Mouse (Mus musculus) liver, postnatal 0 days (tissue): Measurements from ENCODE around the gene Zdhhc12. TPM values are rescaled to one million over a fixed set of nuclear protein-coding genes. Genes with fewer than 3 reads are reported as not detected.
A peak's percentile ranks its signal among the peaks of the same experiment; 100 is the strongest.
"Not testable (repeated sequence)": the region's sequence is repeated elsewhere in the genome, so short reads cannot be mapped to it uniquely, and the experiment has no call there.

ENCODE experiments used
- ATAC-seq: fragments of 200-750 bp; cut with Nextera tagmentation; 2 replicates; pipeline ENCODE4 v1.8.0; 2017; ENCODE audit warnings: mild to moderate bottlenecking, moderate library complexity
- DNase-seq: peaks from one replicate; pipeline ENCODE4 v3.0.0-alpha.2; 2016
- H3K27ac ChIP-seq: fragments of 300-500 bp; sonication (generic); 2 replicates; pipeline ENCODE4 v1.5.1; 2014; ENCODE audit warnings: antibody characterized with exemption, moderate library complexity, mild to moderate bottlenecking, low read depth
- H3K27me3 ChIP-seq: fragments of 300-500 bp; sonication (generic); 2 replicates; pipeline ENCODE4 v1.6.1; 2014; ENCODE audit warnings: low read length, control low read depth, mixed read lengths; ENCODE audit not compliant: insufficient read depth
- H3K36me3 ChIP-seq: fragments of 300-500 bp; sonication (generic); replicated peaks from 2 replicates; pipeline ENCODE4 v1.6.1; 2014; ENCODE audit warnings: mild to moderate bottlenecking, control low read depth, low read length, moderate library complexity, mixed read lengths; ENCODE audit not compliant: insufficient read depth
- H3K4me1 ChIP-seq: fragments of 300-500 bp; sonication (generic); 2 replicates; pipeline ENCODE4 v1.6.1; 2014; ENCODE audit warnings: antibody characterized with exemption, mild to moderate bottlenecking, control low read depth; ENCODE audit not compliant: insufficient read depth
- H3K4me2 ChIP-seq: fragments of 300-500 bp; sonication (generic); 2 replicates; pipeline ENCODE4 v1.6.1; 2014; ENCODE audit warnings: low read depth, mild to moderate bottlenecking, low read length, moderate library complexity, mixed read lengths
- H3K4me3 ChIP-seq: fragments of 300-500 bp; sonication (generic); 2 replicates; pipeline ENCODE4 v1.5.1; 2014; ENCODE audit warnings: low read depth, low read length
- H3K9ac ChIP-seq: fragments of 300-500 bp; sonication (generic); replicated peaks from 2 replicates; pipeline ENCODE4 v1.6.1; 2014; ENCODE audit warnings: mild to moderate bottlenecking, moderate library complexity
- H3K9me3 ChIP-seq: fragments of 300-500 bp; sonication (generic); 2 replicates; pipeline ENCODE4 v1.6.1; 2016; ENCODE audit warnings: mild to moderate bottlenecking, control low read depth, low read length, mixed read lengths
- CTCF ChIP-seq: sonication (generic); IDR thresholded peaks from 2 replicates; pipeline ENCODE4 v1.5.1; 2016; ENCODE audit warnings: antibody characterized with exemption, low read depth
- EP300 ChIP-seq: IDR thresholded peaks from 2 replicates; pipeline ENCODE4 v1.6.1; 2016; ENCODE audit warnings: antibody characterized with exemption, low read depth, mild to moderate bottlenecking
- WGBS: fragments of 180-500 bp; shearing (Covaris S2); extraction: QIAGEN DNeasy Blood & Tissue Kit; methylation state at CpG from one replicate; pipeline ENCODE4 v1.1.7; 2014; ENCODE audit not compliant: insufficient replicate concordance; 5-methylcytosine and 5-hydroxymethylcytosine counted together
- polyA plus RNA-seq: library from polyadenylated mRNA; unstranded; fragments of >200 nt; fragmentation: Nextera tagmentation; extraction: Ambion mirVana; gene quantifications from 2 replicates; pipeline ENCODE4 v1.2.1, GENCODE M21; 2015

Zdhhc12 gene
- polyA plus RNA-seq: 25.1 and 27.0 TPM in 2 replicates

GRCm38 (mm10) chr2:30093471-30094207 is at the start of gene Zdhhc12:
Gene Zdhhc12, minus strand, starts transcription at chr2:30093648.
- under 1% methylated on average over 51 of the region's 51 CpGs for WGBS
- Histone ChIP-seq H3K4me1 (peaks cover 19% of the 10 kb centered on the region), H3K27me3 (no peaks in the 10 kb centered on the region), H3K4me3 (peak within 1 kb of the TSS; percentile 85), H3K9me3 (no peaks in the 10 kb centered on the region), H3K9ac (peak within 1 kb of the TSS; percentile 79), H3K27ac (peak within 1 kb of the TSS; percentile 66), H3K4me2 (peak within 1 kb of the TSS; percentile 85), H3K36me3 (peaks cover 6% of the 10 kb centered on the region)
- no peak for TF ChIP-seq CTCF
- no peak for TF ChIP-seq EP300
- DNase-seq (peak; percentile 97), ATAC-seq (peak; percentile 99)

- not testable (repeated sequence) for DNase-seq, H3K9ac ChIP-seq, H3K4me2 ChIP-seq, H3K4me3 ChIP-seq, H3K27ac ChIP-seq, H3K27me3 ChIP-seq, ATAC-seq, H3K4me1 ChIP-seq, H3K9me3 ChIP-seq
- WGBS: 82% methylated on average over 4 of the region's 4 CpGs
- peaks cover 46% of the 10 kb centered on the region for H3K36me3 ChIP-seq
Observed at GRCm38 (mm10) chr2:30140021-30140420, 46.6 kb upstream of the Zdhhc12 start.

GRCm38 (mm10) chr2:30136458-30136857 is 43.0 kb upstream of the Zdhhc12 start:
- Histone ChIP-seq H3K4me1 (peaks cover 16% of the 10 kb centered on the region), H3K27me3 (no peaks in the 10 kb centered on the region), H3K9ac (no peak overlapping the region), H3K9me3 (no peaks in the 10 kb centered on the region), H3K4me2 (no peak overlapping the region), H3K4me3 (no peak overlapping the region), H3K27ac (no peak overlapping the region), H3K36me3 (peaks cover 23% of the 10 kb centered on the region)
- ATAC-seq: no peak
- DNase-seq: no peak
- 69% methylated on average over 10 of the region's 10 CpGs for WGBS
- no peak for TF ChIP-seq CTCF
- TF ChIP-seq EP300: no peak

- no peaks in the 10 kb centered on the region for H3K9me3 ChIP-seq
- ATAC-seq (no peak), DNase-seq (no peak)
- TF ChIP-seq CTCF: no peak
- no peak for TF ChIP-seq EP300
- H3K4me3 ChIP-seq: peak overlapping the region; percentile 69
- H3K27me3 ChIP-seq: no peaks in the 10 kb centered on the region
- peaks cover 10% of the 10 kb centered on the region; the same call in 1 of the 2 replicates for H3K36me3 ChIP-seq
- H3K4me1 ChIP-seq: peaks cover 16% of the 10 kb centered on the region
- H3K27ac ChIP-seq: peak overlapping the region; percentile 91
- H3K9ac ChIP-seq: peak overlapping the region; percentile 81
- 40% methylated on average over 10 of the region's 10 CpGs for WGBS
- H3K4me2 ChIP-seq: peak overlapping the region; percentile 87
Observed at GRCm38 (mm10) chr2:30134928-30135620, 41.6 kb upstream of the Zdhhc12 start.

- peak overlapping the region; percentile 81 for H3K9ac ChIP-seq
- H3K36me3 ChIP-seq: peaks cover 9% of the 10 kb centered on the region; the same call in 1 of the 2 replicates
- peak overlapping the region; percentile 69 for H3K4me3 ChIP-seq
- peak overlapping the region; percentile 87 for H3K4me2 ChIP-seq
- no peaks in the 10 kb centered on the region for H3K27me3 ChIP-seq
- 7% methylated on average over 6 of the region's 6 CpGs for WGBS
- H3K4me1 ChIP-seq: peaks cover 16% of the 10 kb centered on the region
- no peaks in the 10 kb centered on the region for H3K9me3 ChIP-seq
- ATAC-seq: no peak
- TF ChIP-seq EP300: no peak
- TF ChIP-seq CTCF: no peak
- DNase-seq: no peak
- peak overlapping the region; percentile 91 for H3K27ac ChIP-seq
Observed at GRCm38 (mm10) chr2:30134378-30134711, 40.9 kb upstream of the Zdhhc12 start.

- H3K4me1 ChIP-seq: peaks cover 16% of the 10 kb centered on the region
- no peaks in the 10 kb centered on the region for H3K27me3 ChIP-seq
Observed at GRCm38 (mm10) chr2:30133613-30134377, 40.3 kb upstream of the Zdhhc12 start, which contains the start of gene Tbc1d13. Gene Tbc1d13, plus strand, starts transcription at chr2:30133746.

More at GRCm38 (mm10) chr2:30133613-30134377, 40.3 kb upstream of the Zdhhc12 start, which contains the start of gene Tbc1d13:
- Histone ChIP-seq H3K4me2 (peak within 1 kb of the TSS; percentile 87), H3K27ac (peak within 1 kb of the TSS; percentile 91), H3K9me3 (no peaks in the 10 kb centered on the region), H3K9ac (peak within 1 kb of the TSS; percentile 81), H3K4me3 (peak within 1 kb of the TSS; percentile 69), H3K36me3 (peaks cover 9% of the 10 kb centered on the region; the same call in 1 of the 2 replicates)
- WGBS: 1% methylated on average over 46 of the region's 46 CpGs
- peak; percentile 96 for ATAC-seq
- TF ChIP-seq EP300: peak; percentile 6; the same call in 1 of the 2 replicates
- no peak for TF ChIP-seq CTCF
- DNase-seq: peak; percentile 98
